Mouse (Mus musculus) hindbrain, postnatal 0 days (tissue): ENCODE data around the gene Dusp2. TPM values are rescaled to one million over a fixed set of nuclear protein-coding genes. Genes with fewer than 3 reads are reported as not detected.

ENCODE experiments used
- ATAC-seq: fragments of 200-750 bp; cut with Nextera tagmentation; 2 replicates; pipeline ENCODE4 v1.8.0; 2017; ENCODE audit warnings: mild to moderate bottlenecking, moderate TSS enrichment, moderate library complexity
- DNase-seq: peaks from one replicate; pipeline ENCODE4 v3.0.0-alpha.2; 2015; ENCODE audit warnings: low spot score
- H3K27ac ChIP-seq: fragments of 300-500 bp; sonication (generic); 2 replicates; pipeline ENCODE4 v1.5.1; 2014; ENCODE audit warnings: mild to moderate bottlenecking
- H3K27me3 ChIP-seq: fragments of 300-500 bp; sonication (generic); 2 replicates; pipeline ENCODE4 v1.6.1; 2014; ENCODE audit warnings: low read length, mixed read lengths; ENCODE audit not compliant: insufficient read depth
- H3K36me3 ChIP-seq: fragments of 300-500 bp; sonication (generic); 2 replicates; pipeline ENCODE4 v1.6.1; 2014; ENCODE audit warnings: low read length, mixed read lengths; ENCODE audit not compliant: insufficient read depth
- H3K4me1 ChIP-seq: fragments of 300-500 bp; sonication (generic); 2 replicates; pipeline ENCODE4 v1.6.1; 2014; ENCODE audit warnings: antibody characterized with exemption, low read length, mixed read lengths; ENCODE audit not compliant: insufficient read depth
- H3K4me2 ChIP-seq: fragments of 300-500 bp; sonication (generic); 2 replicates; pipeline ENCODE4 v1.6.1; 2014; ENCODE audit warnings: low read depth, mild to moderate bottlenecking, low read length, moderate library complexity, mixed read lengths
- H3K4me3 ChIP-seq: fragments of 300-500 bp; sonication (generic); 2 replicates; pipeline ENCODE4 v1.5.1; 2014; ENCODE audit warnings: low read length
- H3K9ac ChIP-seq: fragments of 300-500 bp; sonication (generic); replicated peaks from 2 replicates; pipeline ENCODE4 v1.6.1; 2014; ENCODE audit warnings: mild to moderate bottlenecking, low read length, moderate library complexity, mixed read lengths
- H3K9me3 ChIP-seq: fragments of 300-500 bp; sonication (generic); 2 replicates; pipeline ENCODE4 v1.6.1; 2016; ENCODE audit warnings: low read length, mixed read lengths
- CTCF ChIP-seq: IDR thresholded peaks from 2 replicates; pipeline ENCODE4 v1.5.1; 2016; ENCODE audit warnings: antibody characterized with exemption, control low read depth, low read depth
- WGBS: fragments of 180-500 bp; shearing (Covaris S2); extraction: QIAGEN DNeasy Blood & Tissue Kit; methylation state at CpG from one replicate; pipeline ENCODE4 v1.1.7; 2014; 5-methylcytosine and 5-hydroxymethylcytosine counted together
- polyA plus RNA-seq: library from polyadenylated mRNA; unstranded; fragments of >200 nt; fragmentation: Nextera tagmentation; extraction: Ambion mirVana; gene quantifications from 2 replicates; pipeline ENCODE4 v1.2.1, GENCODE M21; 2015
- total RNA-seq: library from RNA; depleted of rRNA; stranded (reverse); fragments of >200 nt; gene quantifications from 2 replicates; pipeline ENCODE4 v1.2.3, GENCODE M21; 2014; rRNA removed

The Dusp2 gene
- total and polyA plus RNA-seq, 2 experiments from 2014 or later = 8.7 to 19.9 TPM

GRCm38 (mm10) chr2:127377942-127378610 is 42.1 kb downstream of the Dusp2 start:
- H3K4me1 ChIP-seq = peaks cover 6% of the 10 kb centered on the region
- H3K9ac ChIP-seq = no peak overlapping the region
- no peak overlapping the region for H3K27ac ChIP-seq
- ATAC-seq = peak; percentile 69
- no peaks in the 10 kb centered on the region for H3K36me3 ChIP-seq
- 48% methylated on average over 7 of the region's 7 CpGs for WGBS
- peak; percentile 29 for DNase-seq
- no peak overlapping the region for H3K4me2 ChIP-seq
- no peak overlapping the region for H3K4me3 ChIP-seq
- H3K9me3 ChIP-seq = no peaks in the 10 kb centered on the region
- H3K27me3 ChIP-seq = no peaks in the 10 kb centered on the region
- TF ChIP-seq CTCF = no peak

GRCm38 (mm10) chr2:127378611-127378990 is 42.6 kb downstream of the Dusp2 start:
- Histone ChIP-seq H3K9ac (no peak overlapping the region), H3K27me3 (no peaks in the 10 kb centered on the region), H3K9me3 (no peaks in the 10 kb centered on the region), H3K4me2 (no peak overlapping the region), H3K36me3 (no peaks in the 10 kb centered on the region), H3K4me1 (peaks cover 6% of the 10 kb centered on the region), H3K4me3 (no peak overlapping the region), H3K27ac (no peak overlapping the region)
- 58% methylated on average over 7 of the region's 7 CpGs for WGBS
- peak; percentile 44; the same call in 1 of the 2 replicates for ATAC-seq
- TF ChIP-seq CTCF = no peak
- no peak for DNase-seq

- 58% methylated on average over 3 of the region's 3 CpGs for WGBS
- H3K27ac ChIP-seq = no peak overlapping the region
- H3K4me3 ChIP-seq = no peak overlapping the region
- H3K9me3 ChIP-seq = no peaks in the 10 kb centered on the region
- no peak for DNase-seq
- no peak for TF ChIP-seq CTCF
- no peak overlapping the region for H3K9ac ChIP-seq
- H3K27me3 ChIP-seq = no peaks in the 10 kb centered on the region
- no peak overlapping the region for H3K4me2 ChIP-seq
- no peak for ATAC-seq
- no peaks in the 10 kb centered on the region for H3K36me3 ChIP-seq
- H3K4me1 ChIP-seq = peaks cover 6% of the 10 kb centered on the region
These were observed 43.3 kb downstream of the Dusp2 start for GRCm38 (mm10) chr2:127379250-127379649.

- no peak for TF ChIP-seq CTCF
- no peaks in the 10 kb centered on the region for H3K9me3 ChIP-seq
- H3K4me1 ChIP-seq = no peaks in the 10 kb centered on the region
- no peaks in the 10 kb centered on the region for H3K27me3 ChIP-seq
- no peak overlapping the region for H3K9ac ChIP-seq
- 76% methylated on average over 7 of the region's 7 CpGs for WGBS
- no peak overlapping the region for H3K4me3 ChIP-seq
- no peaks in the 10 kb centered on the region for H3K36me3 ChIP-seq
- DNase-seq (no peak), ATAC-seq (no peak)
- H3K4me2 ChIP-seq = no peak overlapping the region
- no peak overlapping the region for H3K27ac ChIP-seq
These were observed 47.9 kb downstream of the Dusp2 start for GRCm38 (mm10) chr2:127383881-127384280.

GRCm38 (mm10) chr2:127387521-127387920 is 51.6 kb downstream of the Dusp2 start:
- Histone ChIP-seq H3K4me3 (no peak overlapping the region), H3K4me1 (no peaks in the 10 kb centered on the region), H3K9me3 (no peaks in the 10 kb centered on the region), H3K36me3 (no peaks in the 10 kb centered on the region), H3K27ac (no peak overlapping the region), H3K27me3 (no peaks in the 10 kb centered on the region), H3K9ac (no peak overlapping the region), H3K4me2 (no peak overlapping the region)
- DNase-seq (no peak), ATAC-seq (no peak)
- no peak for TF ChIP-seq CTCF
- 86% methylated on average over 2 of the region's 2 CpGs for WGBS

Other genes with a start within 250 kb of the Dusp2 start
- gene Ncaph, start 202.2 kb upstream of the Dusp2 start, total RNA-seq = 13.7 and 15.9 TPM in 2 replicates
- gene Ncaph, start 202.2 kb upstream of the Dusp2 start, polyA plus RNA-seq = 13.0 and 15.6 TPM in 2 replicates
- 11.5 and 14.6 TPM in 2 replicates for gene Itpripl1, start 192.7 kb upstream of the Dusp2 start, total RNA-seq
- gene Itpripl1, start 192.7 kb upstream of the Dusp2 start, polyA plus RNA-seq = 11.0 and 12.4 TPM in 2 replicates
- 0.11 and 0.26 TPM in 2 replicates for gene 1810024B03Rik, start 127.9 kb upstream of the Dusp2 start, total RNA-seq
- gene 1810024B03Rik, start 127.9 kb upstream of the Dusp2 start, polyA plus RNA-seq = 1.6 and 1.7 TPM in 2 replicates
- gene Snrnp200, start 127.8 kb upstream of the Dusp2 start, total RNA-seq = 99.2 and 102 TPM in 2 replicates
- gene Snrnp200, start 127.8 kb upstream of the Dusp2 start, polyA plus RNA-seq = 29.6 and 31.7 TPM in 2 replicates
- gene Ciao1, start 88.3 kb upstream of the Dusp2 start, total RNA-seq = 53.0 and 56.1 TPM in 2 replicates
- 30.0 and 35.3 TPM in 2 replicates for gene Ciao1, start 88.3 kb upstream of the Dusp2 start, polyA plus RNA-seq
- gene Tmem127, start 88.3 kb upstream of the Dusp2 start, total RNA-seq = 169 TPM in 2 replicates
- gene Tmem127, start 88.3 kb upstream of the Dusp2 start, polyA plus RNA-seq = 72.1 and 76.1 TPM in 2 replicates
- 142 and 146 TPM in 2 replicates for gene Stard7, start 65.9 kb upstream of the Dusp2 start, total RNA-seq
- 92.3 and 94.3 TPM in 2 replicates for gene Stard7, start 65.9 kb upstream of the Dusp2 start, polyA plus RNA-seq
- not detected in 2 replicates for gene Astl, start 2.5 kb downstream of the Dusp2 start, total RNA-seq
- not detected in 2 replicates for gene Astl, start 2.5 kb downstream of the Dusp2 start, polyA plus RNA-seq
- gene Adra2b, start 27.0 kb downstream of the Dusp2 start, total RNA-seq = 0.47 and 0.99 TPM in 2 replicates
- 0.89 and 1.1 TPM in 2 replicates for gene Adra2b, start 27.0 kb downstream of the Dusp2 start, polyA plus RNA-seq
- gene Gpat2, start 89.0 kb downstream of the Dusp2 start, total RNA-seq = 0.42 TPM in 1 of 2 replicates, not detected in the other
- 0.21 and 0.28 TPM in 2 replicates for gene Gpat2, start 89.0 kb downstream of the Dusp2 start, polyA plus RNA-seq
- 29.4 and 44.4 TPM in 2 replicates for gene Fahd2a, start 108.4 kb downstream of the Dusp2 start, total RNA-seq
- gene Fahd2a, start 108.4 kb downstream of the Dusp2 start, polyA plus RNA-seq = 33.6 and 34.0 TPM in 2 replicates
- 34.7 and 39.0 TPM in 2 replicates for gene Kcnip3, start 185.9 kb downstream of the Dusp2 start, total RNA-seq
- gene Kcnip3, start 185.9 kb downstream of the Dusp2 start, polyA plus RNA-seq = 12.4 and 13.8 TPM in 2 replicates
- 0.07 and 0.10 TPM in 2 replicates for gene Prom2, start 205.3 kb downstream of the Dusp2 start, total RNA-seq
- 0.10 and 0.32 TPM in 2 replicates for gene Prom2, start 205.3 kb downstream of the Dusp2 start, polyA plus RNA-seq